Mouse (Mus musculus) adrenal gland (tissue): ENCODE measurements around the gene Ovgp1.
"Not testable (repeated sequence)": the region's sequence is repeated elsewhere in the genome, so short reads cannot be mapped to it uniquely, and the experiment has no call there.

Experiments
- intact Hi-C: fragments of 180-260 bp; cut with DNase I; formaldehyde crosslinking; loops from one replicate; pipeline ENCODE4 v1.15.1; 2025

Gene Ovgp1

GRCm38 (mm10) chr3:105991653-105992283, 18.3 kb downstream of the Ovgp1 start:
- intact Hi-C loops, result loop anchor here (2.0 kb wide), 1 partner anchor 457 kb away; no protein-coding TSS in a partner anchor

- intact Hi-C loops, result no loop called here
Measured at GRCm38 (mm10) chr3:105994730-105995129, 21.2 kb downstream of the Ovgp1 start.

DNA sequence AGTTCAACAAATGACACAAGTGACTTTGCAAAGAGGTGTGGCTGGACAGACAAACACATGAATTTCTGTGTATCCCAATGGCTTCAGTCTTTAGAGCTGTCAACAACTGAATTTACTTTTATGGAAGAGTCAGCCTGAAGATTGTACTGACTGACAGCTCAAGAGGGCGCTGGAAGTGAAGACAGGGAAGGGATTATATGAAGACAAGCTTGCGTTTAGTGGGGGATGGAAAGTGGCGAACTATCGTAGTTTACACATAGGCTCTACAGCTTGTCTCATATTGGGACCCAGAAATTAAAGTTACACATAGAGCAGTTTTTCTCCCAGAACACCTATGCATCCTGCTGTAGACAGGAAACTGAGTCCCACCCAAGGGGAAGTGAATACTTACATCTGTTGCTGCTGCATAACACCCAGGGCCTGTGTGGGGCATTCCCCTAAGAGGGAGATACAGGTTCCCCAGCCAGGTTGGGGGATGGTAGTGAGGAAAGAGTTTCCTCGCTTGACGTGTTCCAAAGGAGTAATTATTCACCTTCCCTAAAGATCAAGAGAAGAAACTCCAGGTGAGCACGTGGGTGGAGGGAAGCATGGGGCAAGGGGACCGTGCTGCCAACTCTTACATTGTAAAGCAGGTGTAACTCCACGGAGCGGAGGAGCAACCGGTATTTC, 27.3 kb downstream of the Ovgp1 start:
- intact Hi-C loops, result no loop called here

GRCm38 (mm10) chr3:106001416-106002370, 28.2 kb downstream of the Ovgp1 start:
- intact Hi-C loops, result no loop called here

GRCm38 (mm10) chr3:106003360-106003759, 29.8 kb downstream of the Ovgp1 start:
- intact Hi-C loops, result not testable (repeated sequence)

GRCm38 (mm10) chr3:106014546-106014945, 41.0 kb downstream of the Ovgp1 start, which contains the start of gene Pifo:
Gene Pifo, minus strand, starts transcription at chr3:106014646.
- intact Hi-C loops, result no loop called here

- intact Hi-C loops, result no loop called here
Measured at GRCm38 (mm10) chr3:106021840-106022239, 48.3 kb downstream of the Ovgp1 start.

DNA sequence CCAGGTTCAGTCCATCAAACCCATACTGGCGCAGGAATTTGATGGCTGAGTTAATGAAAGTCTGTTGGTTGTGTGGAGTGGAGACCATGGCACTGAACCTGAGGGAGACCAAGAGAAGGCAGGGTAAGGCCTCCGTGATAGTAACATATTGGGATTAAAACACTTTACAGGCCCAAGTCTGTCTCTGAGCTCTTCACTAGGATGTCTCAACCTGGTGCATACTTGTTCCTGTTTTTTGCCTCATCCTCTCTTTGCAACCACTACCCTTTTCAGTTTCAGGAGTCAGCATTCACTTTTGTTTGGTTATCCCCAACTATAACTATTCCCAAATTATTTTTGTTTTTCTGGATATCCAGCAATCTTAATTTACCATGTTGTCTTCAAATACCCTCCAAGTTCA, 50.6 kb downstream of the Ovgp1 start:
- intact Hi-C loops, result no loop called here

DNA sequence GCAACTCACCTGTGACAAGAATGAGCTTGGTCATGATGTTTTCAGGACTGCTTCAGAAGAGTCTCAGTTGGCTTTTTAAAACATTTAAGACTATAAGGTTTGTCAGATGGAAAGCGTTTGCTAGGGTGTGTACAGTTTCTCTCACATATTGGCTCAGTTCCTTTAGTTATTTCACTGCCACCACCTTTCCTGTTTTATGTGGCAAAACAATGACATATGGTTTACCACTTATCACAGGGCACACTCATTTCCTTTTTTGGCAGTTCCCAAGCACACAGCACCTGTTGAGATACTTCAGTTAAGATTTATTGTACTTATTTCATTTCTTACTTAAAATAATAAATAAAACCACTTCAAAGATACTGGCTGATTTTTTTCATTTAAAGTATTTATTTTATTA, 59.3 kb downstream of the Ovgp1 start, which contains the start of gene Chil5:
Chil5 (minus strand) TSS at position 34 of the 400 bp plus-strand sequence.
- intact Hi-C loops, result no loop called here
